Mouse (Mus musculus): ENCODE results near the gene 2810408A11Rik. TPM values are rescaled to one million over a fixed set of nuclear protein-coding genes. Genes with fewer than 3 reads are reported as not detected.
A peak's percentile ranks its signal among the peaks of the same experiment; 100 is the strongest.

2810408A11Rik gene
- polyA plus RNA-seq, 1 experiment from 2014 or later, result 4.5 TPM

DNA sequence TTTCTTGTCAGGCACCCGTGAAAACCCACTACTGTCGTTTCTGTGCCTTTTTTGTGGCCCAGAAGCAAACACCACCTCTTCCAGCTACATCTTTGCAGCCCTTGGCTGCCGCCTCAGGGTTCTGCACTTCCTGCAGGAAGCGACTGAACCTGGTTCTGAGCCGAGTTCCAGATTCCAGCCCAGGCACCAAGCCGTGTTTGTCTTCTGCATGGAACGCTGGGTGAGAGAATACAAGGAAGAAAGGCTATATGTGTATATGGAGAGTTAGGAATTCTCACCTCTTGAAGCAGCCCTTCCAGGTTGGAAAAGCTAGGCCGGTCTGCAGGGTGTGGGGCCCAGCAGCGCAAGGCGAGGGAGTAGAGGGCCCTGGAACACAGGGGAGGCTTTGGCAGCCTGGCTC lies 46.1 kb downstream of the 2810408A11Rik start:
- H3K4me3 ChIP-seq (ENCODE audit: control insufficient read depth in 1 of 2, insufficient read depth in 1 of 2, low read depth in 1 of 2, low read length in 2 of 2), result no peak overlapping the region
- no peak overlapping the region for H3K4me2 ChIP-seq (ENCODE audit: low read length)

DNA sequence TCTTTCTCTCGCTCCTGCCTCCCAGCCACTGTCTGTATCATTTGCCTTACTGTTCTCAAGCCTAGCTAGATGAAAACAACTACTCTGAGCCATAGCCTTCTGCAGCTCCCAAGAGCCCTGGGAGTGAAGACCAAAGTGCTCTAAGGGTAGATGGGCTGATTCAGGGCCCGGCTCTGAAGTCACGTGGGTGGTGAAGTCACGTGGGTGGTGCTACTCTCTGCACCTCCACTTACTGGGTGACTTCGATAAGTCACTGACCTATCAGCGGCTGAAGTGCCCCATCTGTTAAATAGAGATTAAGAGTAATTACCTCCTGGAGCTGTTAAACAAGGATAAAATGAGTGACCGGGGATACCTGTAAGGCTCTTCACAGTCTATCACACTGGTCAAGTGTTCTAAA lies 46.8 kb downstream of the 2810408A11Rik start:
- 0 out of 2 replicates have a peak, but pooled peaks have one; percentile 9 for ATAC-seq (ENCODE audit: insufficient number of reproducible peaks, insufficient read depth, low FRiP score, low read depth)
- Histone ChIP-seq H3K4me2 (ENCODE audit: low read length) (no peak overlapping the region), H3K4me3 (ENCODE audit: control insufficient read depth in 1 of 2, insufficient read depth in 1 of 2, low read depth in 1 of 2, low read length in 2 of 2) (no peak overlapping the region), H3K9me3 (ENCODE audit: control insufficient read depth, low read length) (no peaks in the 10 kb centered on the region), H3K9ac (ENCODE audit: low read length) (no peak overlapping the region), H3K36me3 (ENCODE audit: control insufficient read depth, insufficient read depth, low read length) (peaks cover 29% of the 10 kb centered on the region), H3K4me1 (ENCODE audit: control insufficient read depth in 2 of 2, insufficient read depth in 2 of 2, low read length in 2 of 2) (peaks cover 4 to 6% of the 10 kb centered on the region in 2 experiments; a peak in 2 of 4 replicates), H3K27me3 (ENCODE audit: control insufficient read depth, insufficient read depth, low read length) (peaks cover 16% of the 10 kb centered on the region), H3K27ac (replicated peaks in 1 of 2; ENCODE audit: control insufficient read depth in 1 of 2, insufficient read depth in 1 of 2, low read depth in 2 of 2, low read length in 2 of 2) (no peak overlapping the region)
- 27% methylated on average over 7 of the region's 7 CpGs for WGBS

More for the DNA sequence above, 46.1 kb downstream of the 2810408A11Rik start:
- Histone ChIP-seq H3K27ac (replicated peaks in 1 of 2; ENCODE audit: control insufficient read depth in 1 of 2, insufficient read depth in 1 of 2, low read depth in 2 of 2, low read length in 2 of 2) (no peak overlapping the region), H3K9me3 (ENCODE audit: control insufficient read depth, low read length) (no peaks in the 10 kb centered on the region), H3K36me3 (ENCODE audit: control insufficient read depth, insufficient read depth, low read length) (peaks cover 22% of the 10 kb centered on the region), H3K27me3 (ENCODE audit: control insufficient read depth, insufficient read depth, low read length) (peaks cover 17% of the 10 kb centered on the region), H3K4me1 (ENCODE audit: control insufficient read depth in 2 of 2, insufficient read depth in 2 of 2, low read length in 2 of 2) (peaks cover 4 to 6% of the 10 kb centered on the region in 2 experiments; a peak in 2 of 4 replicates), H3K9ac (ENCODE audit: low read length) (no peak overlapping the region)
- 74% methylated on average over 10 of the region's 10 CpGs for WGBS
- ATAC-seq (ENCODE audit: insufficient number of reproducible peaks, insufficient read depth, low FRiP score, low read depth), result no peak

DNA sequence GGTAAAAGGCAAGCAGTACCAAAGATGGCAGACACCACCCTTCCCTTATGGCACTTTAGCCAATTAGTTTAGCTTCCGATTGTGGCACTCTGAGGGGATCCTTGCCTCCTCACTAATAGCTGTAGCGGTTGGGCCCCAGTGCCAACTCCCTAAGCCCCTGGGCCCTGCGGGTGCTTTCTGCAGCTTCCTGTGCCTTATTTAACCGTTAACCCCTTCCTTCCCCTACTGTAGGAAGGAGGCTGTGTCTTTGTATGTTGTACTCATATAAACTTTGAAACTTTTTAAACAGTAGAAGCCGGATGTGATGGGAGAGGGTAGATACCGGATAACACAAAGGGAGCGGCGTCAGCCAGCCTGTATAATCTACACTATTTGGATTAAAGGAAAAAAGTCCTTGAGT lies 50.0 kb downstream of the 2810408A11Rik start:
- Histone ChIP-seq H3K4me3 (ENCODE audit: control insufficient read depth in 1 of 2, insufficient read depth in 1 of 2, low read depth in 1 of 2, low read length in 2 of 2) (no peak overlapping the region), H3K27ac (replicated peaks in 1 of 2; ENCODE audit: control insufficient read depth in 1 of 2, insufficient read depth in 1 of 2, low read depth in 2 of 2, low read length in 2 of 2) (no peak overlapping the region), H3K27me3 (ENCODE audit: control insufficient read depth, insufficient read depth, low read length) (no peaks in the 10 kb centered on the region), H3K9ac (ENCODE audit: low read length) (no peak overlapping the region), H3K9me3 (ENCODE audit: control insufficient read depth, low read length) (no peaks in the 10 kb centered on the region), H3K36me3 (ENCODE audit: control insufficient read depth, insufficient read depth, low read length) (peaks cover 42% of the 10 kb centered on the region), H3K4me2 (ENCODE audit: low read length) (no peak overlapping the region), H3K4me1 (ENCODE audit: control insufficient read depth in 2 of 2, insufficient read depth in 2 of 2, low read length in 2 of 2) (peaks cover 15 to 18% of the 10 kb centered on the region in 2 experiments)
- no peak for ATAC-seq (ENCODE audit: insufficient number of reproducible peaks, insufficient read depth, low FRiP score, low read depth)
- WGBS, result 74% methylated on average over 8 of the region's 8 CpGs

DNA sequence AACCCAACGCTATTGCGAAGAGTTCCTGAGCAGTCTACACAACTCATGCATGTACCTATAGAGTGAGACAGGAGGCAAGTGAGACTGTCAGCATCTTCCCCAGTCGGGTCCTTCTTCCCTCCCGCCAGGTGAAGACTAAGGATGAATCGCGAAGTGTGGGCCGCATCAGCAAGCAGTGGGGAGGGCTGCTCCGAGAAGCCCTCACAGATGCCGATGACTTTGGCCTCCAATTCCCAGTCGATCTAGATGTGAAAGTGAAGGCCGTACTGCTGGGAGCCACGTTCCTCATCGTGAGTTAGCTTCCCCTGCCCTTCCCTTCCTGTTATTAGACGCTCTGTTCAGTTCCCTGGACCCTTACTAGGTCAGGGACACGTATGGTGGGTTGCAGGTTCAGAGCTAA lies 50.9 kb downstream of the 2810408A11Rik start:
- WGBS, result 93% methylated on average over 15 of the region's 15 CpGs
- no peak for ATAC-seq (ENCODE audit: insufficient number of reproducible peaks, insufficient read depth, low FRiP score, low read depth)

DNA sequence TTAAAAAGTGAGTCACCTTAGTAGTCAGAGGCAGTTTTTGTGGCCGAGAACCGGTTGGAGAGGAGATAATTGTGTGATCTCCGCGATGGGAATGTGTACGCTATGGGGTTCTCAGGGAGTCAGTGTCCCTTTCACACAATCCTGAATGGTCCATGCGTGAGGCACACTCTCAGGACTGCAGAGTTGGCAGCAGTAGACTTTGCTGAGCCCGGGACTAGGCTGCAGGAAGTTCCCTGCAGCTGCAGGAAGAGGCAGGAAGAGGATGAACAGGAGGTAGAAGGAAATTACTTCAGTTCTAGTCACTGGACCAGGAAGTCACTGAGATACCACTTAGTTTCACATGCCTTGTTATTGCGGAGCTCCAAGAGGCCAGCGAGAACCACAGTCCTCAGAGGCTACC lies 51.7 kb downstream of the 2810408A11Rik start:
- peaks cover 14 to 23% of the 10 kb centered on the region in 2 experiments for H3K4me1 ChIP-seq (ENCODE audit: control insufficient read depth in 2 of 2, insufficient read depth in 2 of 2, low read length in 2 of 2)
- H3K4me3 ChIP-seq (ENCODE audit: control insufficient read depth in 1 of 2, insufficient read depth in 1 of 2, low read depth in 1 of 2, low read length in 2 of 2), result no peak overlapping the region
- H3K27me3 ChIP-seq (ENCODE audit: control insufficient read depth, insufficient read depth, low read length), result no peaks in the 10 kb centered on the region
- peaks cover 42% of the 10 kb centered on the region for H3K36me3 ChIP-seq (ENCODE audit: control insufficient read depth, insufficient read depth, low read length)
- H3K27ac ChIP-seq (replicated peaks in 1 of 2; ENCODE audit: control insufficient read depth in 1 of 2, insufficient read depth in 1 of 2, low read depth in 2 of 2, low read length in 2 of 2), result peak overlapping the region; percentile 12 to 30; a peak in 2 of 4 replicates
- no peak for ATAC-seq (ENCODE audit: insufficient number of reproducible peaks, insufficient read depth, low FRiP score, low read depth)
- no peaks in the 10 kb centered on the region for H3K9me3 ChIP-seq (ENCODE audit: control insufficient read depth, low read length)
- H3K9ac ChIP-seq (ENCODE audit: low read length), result no peak overlapping the region
- 73% methylated on average over 9 of the region's 9 CpGs for WGBS
- H3K4me2 ChIP-seq (ENCODE audit: low read length), result no peak overlapping the region

More for the DNA sequence above, 50.9 kb downstream of the 2810408A11Rik start:
- Histone ChIP-seq H3K4me3 (ENCODE audit: control insufficient read depth in 1 of 2, insufficient read depth in 1 of 2, low read depth in 1 of 2, low read length in 2 of 2) (no peak overlapping the region), H3K9ac (ENCODE audit: low read length) (no peak overlapping the region), H3K27ac (replicated peaks in 1 of 2; ENCODE audit: control insufficient read depth in 1 of 2, insufficient read depth in 1 of 2, low read depth in 2 of 2, low read length in 2 of 2) (0 out of 4 replicates have a peak overlapping the region, but pooled peaks of 1 of the 2 experiments have one; percentile 24), H3K36me3 (ENCODE audit: control insufficient read depth, insufficient read depth, low read length) (peaks cover 42% of the 10 kb centered on the region), H3K4me2 (ENCODE audit: low read length) (no peak overlapping the region), H3K27me3 (ENCODE audit: control insufficient read depth, insufficient read depth, low read length) (no peaks in the 10 kb centered on the region), H3K9me3 (ENCODE audit: control insufficient read depth, low read length) (no peaks in the 10 kb centered on the region), H3K4me1 (ENCODE audit: control insufficient read depth in 2 of 2, insufficient read depth in 2 of 2, low read length in 2 of 2) (peaks cover 16 to 23% of the 10 kb centered on the region in 2 experiments)

DNA sequence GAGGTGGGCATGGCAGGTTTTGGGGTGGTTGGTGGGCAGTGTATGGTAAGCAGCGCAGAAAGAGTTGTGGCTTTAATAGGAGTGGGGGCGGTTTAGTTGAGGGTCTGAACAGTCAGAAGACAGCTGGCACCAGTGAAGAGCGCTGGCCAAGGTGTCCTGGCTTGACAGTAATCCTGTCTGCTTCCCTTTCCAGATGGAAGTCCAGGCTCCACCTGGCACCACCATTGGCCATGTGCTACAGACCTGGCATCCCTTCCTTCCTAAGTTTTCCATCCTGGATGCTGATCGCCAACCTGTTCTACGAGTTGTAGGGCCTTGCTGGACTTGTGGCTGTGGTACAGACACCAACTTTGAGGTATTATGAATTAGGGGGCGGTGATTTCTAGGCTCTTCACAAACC lies 52.8 kb downstream of the 2810408A11Rik start:
- H3K27me3 ChIP-seq (ENCODE audit: control insufficient read depth, insufficient read depth, low read length), result no peaks in the 10 kb centered on the region

More for the DNA sequence above, 52.8 kb downstream of the 2810408A11Rik start:
- H3K9ac ChIP-seq (ENCODE audit: low read length), result no peak overlapping the region
- 94% methylated on average over 6 of the region's 6 CpGs for WGBS
- H3K4me3 ChIP-seq (ENCODE audit: control insufficient read depth in 1 of 2, insufficient read depth in 1 of 2, low read depth in 1 of 2, low read length in 2 of 2), result peak overlapping the region in 1 of 2 experiments; percentile 84; a peak in 1 of 4 replicates
- H3K36me3 ChIP-seq (ENCODE audit: control insufficient read depth, insufficient read depth, low read length), result peaks cover 42% of the 10 kb centered on the region
- peaks cover 14 to 19% of the 10 kb centered on the region in 2 experiments for H3K4me1 ChIP-seq (ENCODE audit: control insufficient read depth in 2 of 2, insufficient read depth in 2 of 2, low read length in 2 of 2)
- H3K27ac ChIP-seq (replicated peaks in 1 of 2; ENCODE audit: control insufficient read depth in 1 of 2, insufficient read depth in 1 of 2, low read depth in 2 of 2, low read length in 2 of 2), result no peak overlapping the region
- H3K9me3 ChIP-seq (ENCODE audit: control insufficient read depth, low read length), result no peaks in the 10 kb centered on the region
- no peak for ATAC-seq (ENCODE audit: insufficient number of reproducible peaks, insufficient read depth, low FRiP score, low read depth)
- peak overlapping the region; percentile 89 for H3K4me2 ChIP-seq (ENCODE audit: low read length)

Small RNAs within 50 kb of the gene (microRNA-seq; reads per million reads assigned to microRNA genes)
- gene Mir6924, result not detected

Other genes with a start within 250 kb of the 2810408A11Rik start
- gene Sox15, start 245.7 kb downstream of the 2810408A11Rik start, polyA plus RNA-seq (2014; fragmentation: Nextera tagmentation; extraction: Ambion mirVana), result not detected in 2 replicates
- gene Mpdu1, start 238.3 kb downstream of the 2810408A11Rik start, polyA plus RNA-seq (2014; fragmentation: Nextera tagmentation; extraction: Ambion mirVana), result 14.9 and 29.1 TPM in 2 replicates
- 12.1 and 14.4 TPM in 2 replicates for gene Cd68, start 234.8 kb downstream of the 2810408A11Rik start, polyA plus RNA-seq (2014; fragmentation: Nextera tagmentation; extraction: Ambion mirVana)
- gene Eif4a1, start 228.6 kb downstream of the 2810408A11Rik start, polyA plus RNA-seq (2014; fragmentation: Nextera tagmentation; extraction: Ambion mirVana), result 313 and 403 TPM in 2 replicates
- 43.2 and 59.4 TPM in 2 replicates for gene Senp3, start 218.9 kb downstream of the 2810408A11Rik start, polyA plus RNA-seq (2014; fragmentation: Nextera tagmentation; extraction: Ambion mirVana)
- gene Tnfsf13, start 215.2 kb downstream of the 2810408A11Rik start, polyA plus RNA-seq (2014; fragmentation: Nextera tagmentation; extraction: Ambion mirVana), result 0.24 and 0.63 TPM in 2 replicates
- 7.7 and 10.3 TPM in 2 replicates for gene Tnfsf12, start 205.1 kb downstream of the 2810408A11Rik start, polyA plus RNA-seq (2014; fragmentation: Nextera tagmentation; extraction: Ambion mirVana)
- 2.5 and 6.8 TPM in 2 replicates for gene Tnfsfm13, start 204.9 kb downstream of the 2810408A11Rik start, polyA plus RNA-seq (2014; fragmentation: Nextera tagmentation; extraction: Ambion mirVana)
- 19.9 and 20.1 TPM in 2 replicates for gene Polr2a, start 142.3 kb downstream of the 2810408A11Rik start, polyA plus RNA-seq (2014; fragmentation: Nextera tagmentation; extraction: Ambion mirVana)
- gene Slc35g3, start 139.0 kb downstream of the 2810408A11Rik start, polyA plus RNA-seq (2014; fragmentation: Nextera tagmentation; extraction: Ambion mirVana), result 0.13 TPM in 1 of 2 replicates, not detected in the other
- gene Zbtb4, start 135.1 kb downstream of the 2810408A11Rik start, polyA plus RNA-seq (2014; fragmentation: Nextera tagmentation; extraction: Ambion mirVana), result 3.7 TPM in 2 replicates
- gene Chrnb1, start 105.0 kb downstream of the 2810408A11Rik start, polyA plus RNA-seq (2014; fragmentation: Nextera tagmentation; extraction: Ambion mirVana), result 5.5 and 5.8 TPM in 2 replicates
- 2.0 and 2.1 TPM in 2 replicates for gene Fgf11, start 99.1 kb downstream of the 2810408A11Rik start, polyA plus RNA-seq (2014; fragmentation: Nextera tagmentation; extraction: Ambion mirVana)
- 1.7 and 1.8 TPM in 2 replicates for gene Tmem102, start 95.4 kb downstream of the 2810408A11Rik start, polyA plus RNA-seq (2014; fragmentation: Nextera tagmentation; extraction: Ambion mirVana)
- gene Gm39566, start 85.7 kb downstream of the 2810408A11Rik start, polyA plus RNA-seq (2014; fragmentation: Nextera tagmentation; extraction: Ambion mirVana), result not detected in 2 replicates
- not detected in 2 replicates for gene Spem2, start 82.5 kb downstream of the 2810408A11Rik start, polyA plus RNA-seq (2014; fragmentation: Nextera tagmentation; extraction: Ambion mirVana)
- gene Spem1, start 78.8 kb downstream of the 2810408A11Rik start, polyA plus RNA-seq (2014; fragmentation: Nextera tagmentation; extraction: Ambion mirVana), result not detected in 2 replicates
- 2.4 and 2.6 TPM in 2 replicates for gene Nlgn2, start 63.2 kb downstream of the 2810408A11Rik start, polyA plus RNA-seq (2014; fragmentation: Nextera tagmentation; extraction: Ambion mirVana)
- 340 and 379 TPM in 2 replicates for gene Tmem256, start 62.5 kb downstream of the 2810408A11Rik start, polyA plus RNA-seq (2014; fragmentation: Nextera tagmentation; extraction: Ambion mirVana)
- gene Plscr3, start 54.6 kb downstream of the 2810408A11Rik start, polyA plus RNA-seq (2014; fragmentation: Nextera tagmentation; extraction: Ambion mirVana), result 66.5 and 75.8 TPM in 2 replicates
- 0.15 TPM in 1 of 2 replicates, not detected in the other for gene Tnk1, start 42.3 kb downstream of the 2810408A11Rik start, polyA plus RNA-seq (2014; fragmentation: Nextera tagmentation; extraction: Ambion mirVana)
- gene Tmem95, start 23.0 kb downstream of the 2810408A11Rik start, polyA plus RNA-seq (2014; fragmentation: Nextera tagmentation; extraction: Ambion mirVana), result not detected in 2 replicates
- 2.6 and 2.8 TPM in 2 replicates for gene Kctd11, start 19.6 kb downstream of the 2810408A11Rik start, polyA plus RNA-seq (2014; fragmentation: Nextera tagmentation; extraction: Ambion mirVana)
- gene Acap1, start 5.4 kb downstream of the 2810408A11Rik start, polyA plus RNA-seq (2014; fragmentation: Nextera tagmentation; extraction: Ambion mirVana), result 3.6 and 3.8 TPM in 2 replicates
- gene Neurl4, start 85 bp upstream of the 2810408A11Rik start, polyA plus RNA-seq (2014; fragmentation: Nextera tagmentation; extraction: Ambion mirVana), result 7.5 and 11.1 TPM in 2 replicates
- 45.2 and 46.8 TPM in 2 replicates for gene Gps2, start 12.9 kb upstream of the 2810408A11Rik start, polyA plus RNA-seq (2014; fragmentation: Nextera tagmentation; extraction: Ambion mirVana)
- gene Eif5a, start 21.0 kb upstream of the 2810408A11Rik start, polyA plus RNA-seq (2014; fragmentation: Nextera tagmentation; extraction: Ambion mirVana), result 1,047 and 1,081 TPM in 2 replicates
- gene Ybx2, start 34.8 kb upstream of the 2810408A11Rik start, polyA plus RNA-seq (2014; fragmentation: Nextera tagmentation; extraction: Ambion mirVana), result 6.6 and 7.3 TPM in 2 replicates
- 27.6 and 28.5 TPM in 2 replicates for gene Slc2a4, start 47.2 kb upstream of the 2810408A11Rik start, polyA plus RNA-seq (2014; fragmentation: Nextera tagmentation; extraction: Ambion mirVana)
- gene Cldn7, start 63.8 kb upstream of the 2810408A11Rik start, polyA plus RNA-seq (2014; fragmentation: Nextera tagmentation; extraction: Ambion mirVana), result 1.2 and 2.4 TPM in 2 replicates
- 22.3 and 26.0 TPM in 2 replicates for gene Ctdnep1, start 80.2 kb upstream of the 2810408A11Rik start, polyA plus RNA-seq (2014; fragmentation: Nextera tagmentation; extraction: Ambion mirVana)
- 107 and 114 TPM in 2 replicates for gene Elp5, start 81.5 kb upstream of the 2810408A11Rik start, polyA plus RNA-seq (2014; fragmentation: Nextera tagmentation; extraction: Ambion mirVana)
- gene Gabarap, start 90.2 kb upstream of the 2810408A11Rik start, polyA plus RNA-seq (2014; fragmentation: Nextera tagmentation; extraction: Ambion mirVana), result 454 and 540 TPM in 2 replicates
- 22.2 and 27.5 TPM in 2 replicates for gene Phf23, start 94.8 kb upstream of the 2810408A11Rik start, polyA plus RNA-seq (2014; fragmentation: Nextera tagmentation; extraction: Ambion mirVana)
- 15.0 and 16.6 TPM in 2 replicates for gene Dvl2, start 99.6 kb upstream of the 2810408A11Rik start, polyA plus RNA-seq (2014; fragmentation: Nextera tagmentation; extraction: Ambion mirVana)
- 185 and 198 TPM in 2 replicates for gene Acadvl, start 114.4 kb upstream of the 2810408A11Rik start, polyA plus RNA-seq (2014; fragmentation: Nextera tagmentation; extraction: Ambion mirVana)
- 3.4 and 6.0 TPM in 2 replicates for gene Dlg4, start 116.0 kb upstream of the 2810408A11Rik start, polyA plus RNA-seq (2014; fragmentation: Nextera tagmentation; extraction: Ambion mirVana)
- gene Asgr1, start 153.1 kb upstream of the 2810408A11Rik start, polyA plus RNA-seq (2014; fragmentation: Nextera tagmentation; extraction: Ambion mirVana), result not detected in 2 replicates
- not detected in 2 replicates for gene Asgr2, start 191.7 kb upstream of the 2810408A11Rik start, polyA plus RNA-seq (2014; fragmentation: Nextera tagmentation; extraction: Ambion mirVana)
- 0.16 and 0.20 TPM in 2 replicates for gene Mgl2, start 229.3 kb upstream of the 2810408A11Rik start, polyA plus RNA-seq (2014; fragmentation: Nextera tagmentation; extraction: Ambion mirVana)

All from heart, embryonic 14.5 days (tissue).